ENCODE assay signal across 8 mouse cellular contexts in genomic region chr4:34616146-34616545, GRCm38 (mm10). TPM values are rescaled to one million over a fixed set of nuclear protein-coding genes. Genes with fewer than 3 reads are reported as not detected.
DNase-seq lines count a peak whose midpoint lies in the region; ATAC-seq lines count a peak whose summit lies in the region.

No protein-coding gene starts in this region.

- peaks cover 25% of the 10 kb centered on the region for H3K4me1 ChIP-seq in embryonic facial prominence, embryonic 15.5 days
- peaks cover 24% of the 10 kb centered on the region for H3K4me1 ChIP-seq in kidney, embryonic 16.5 days (ENCODE audit: insufficient read depth, low read length)
- H3K4me1 ChIP-seq in neural tube, embryonic 13.5 days (replicated peaks): peaks cover 26% of the 10 kb centered on the region

- peak overlapping the region; percentile 89 for H3K4me3 ChIP-seq in embryonic facial prominence, embryonic 15.5 days (replicated peaks)
- H3K4me3 ChIP-seq in kidney, embryonic 16.5 days (ENCODE audit: low read length): peak overlapping the region; percentile 77
- peak overlapping the region; percentile 81 for H3K4me3 ChIP-seq in neural tube, embryonic 13.5 days

- H3K9ac ChIP-seq in embryonic facial prominence, embryonic 15.5 days: no peak overlapping the region
- peak overlapping the region; percentile 86 for H3K9ac ChIP-seq in kidney, embryonic 16.5 days (replicated peaks; ENCODE audit: low read length)
- H3K9ac ChIP-seq in neural tube, embryonic 13.5 days: peak overlapping the region; percentile 86; the same call in 1 of the 2 replicates

- ATAC-seq in embryonic facial prominence, embryonic 15.5 days (ENCODE audit: insufficient number of reproducible peaks, low FRiP score, low TSS enrichment, low read depth): no peak
- no peak for ATAC-seq in kidney, embryonic 16.5 days (ENCODE audit: low FRiP score, low TSS enrichment)
- ATAC-seq in neural tube, embryonic 13.5 days (ENCODE audit: low read depth): no peak

- H3K36me3 ChIP-seq in embryonic facial prominence, embryonic 15.5 days: no peaks in the 10 kb centered on the region
- H3K36me3 ChIP-seq in kidney, embryonic 16.5 days (ENCODE audit: insufficient read depth, low read length): no peaks in the 10 kb centered on the region
- no peaks in the 10 kb centered on the region for H3K36me3 ChIP-seq in neural tube, embryonic 13.5 days

- no peaks in the 10 kb centered on the region for H3K27me3 ChIP-seq in embryonic facial prominence, embryonic 15.5 days
- no peaks in the 10 kb centered on the region for H3K27me3 ChIP-seq in kidney, embryonic 16.5 days (ENCODE audit: insufficient read depth, low read length)
- no peaks in the 10 kb centered on the region for H3K27me3 ChIP-seq in neural tube, embryonic 13.5 days

- H3K9me3 ChIP-seq in embryonic facial prominence, embryonic 15.5 days (replicated peaks): no peaks in the 10 kb centered on the region
- H3K9me3 ChIP-seq in kidney, embryonic 16.5 days (ENCODE audit: low read length): no peaks in the 10 kb centered on the region
- H3K9me3 ChIP-seq in neural tube, embryonic 13.5 days: no peaks in the 10 kb centered on the region

- 71% methylated on average over 8 of the region's 8 CpGs for WGBS in embryonic facial prominence, embryonic 15.5 days
- WGBS in kidney, embryonic 16.5 days: 51% methylated on average over 8 of the region's 8 CpGs
- WGBS in neural tube, embryonic 13.5 days: 47% methylated on average over 8 of the region's 8 CpGs

- DNase-seq in kidney, adult 8-10 months: peak; percentile 20 to 29
- no peak for DNase-seq in kidney, postnatal 10 days
- DNase-seq in layer of hippocampus, postnatal 36 days: no peak
- no peak for DNase-seq in thymus, postnatal 0 days (ENCODE audit: low spot score)
- DNase-seq in embryo, embryonic 11 days: no peak

- no peak overlapping the region for H3K27ac ChIP-seq in embryonic facial prominence, embryonic 15.5 days (replicated peaks)
- no peak overlapping the region for H3K27ac ChIP-seq in kidney, embryonic 16.5 days (ENCODE audit: low read length)
- no peak overlapping the region for H3K27ac ChIP-seq in neural tube, embryonic 13.5 days (replicated peaks)

- H3K4me2 ChIP-seq in embryonic facial prominence, embryonic 15.5 days (replicated peaks): peak overlapping the region; percentile 81
- H3K4me2 ChIP-seq in kidney, embryonic 16.5 days (replicated peaks; ENCODE audit: low read depth, low read length): peak overlapping the region; percentile 84
- peak overlapping the region; percentile 81 for H3K4me2 ChIP-seq in neural tube, embryonic 13.5 days

RNA-seq across cellular contexts. Expression of gene Rars2, which starts 1.4 kb away (rescaled TPM):
- polyA plus RNA-seq in embryonic facial prominence, embryonic 15.5 days (2015; fragmentation: Nextera tagmentation; extraction: Ambion mirVana): 53.6 and 60.7 TPM in 2 replicates
- 74.3 and 75.2 TPM in 2 replicates for polyA plus RNA-seq in kidney, embryonic 16.5 days (2015; fragmentation: Nextera tagmentation; extraction: Ambion mirVana)
- 61.4 and 64.3 TPM in 2 replicates for polyA plus RNA-seq in neural tube, embryonic 13.5 days (2015; fragmentation: Nextera tagmentation; extraction: Ambion mirVana)
- total RNA-seq in layer of hippocampus, postnatal 36 days (2021): 10 to 100 TPM; 26.4 to 28.8 TPM
- 51.5 and 52.9 TPM in 2 replicates for polyA plus RNA-seq in thymus, postnatal 0 days (2015; fragmentation: Nextera tagmentation; extraction: Ambion mirVana)

RNA-seq across cellular contexts. Expression of gene Orc3, which starts 1.4 kb away (rescaled TPM):
- 72.8 and 75.4 TPM in 2 replicates for polyA plus RNA-seq in embryonic facial prominence, embryonic 15.5 days (2015; fragmentation: Nextera tagmentation; extraction: Ambion mirVana)
- 90.7 and 91.0 TPM in 2 replicates for polyA plus RNA-seq in kidney, embryonic 16.5 days (2015; fragmentation: Nextera tagmentation; extraction: Ambion mirVana)
- polyA plus RNA-seq in neural tube, embryonic 13.5 days (2015; fragmentation: Nextera tagmentation; extraction: Ambion mirVana): 85.6 and 94.2 TPM in 2 replicates
- total RNA-seq in layer of hippocampus, postnatal 36 days (2021): 10 to 100 TPM; 51.2 to 55.0 TPM
- polyA plus RNA-seq in thymus, postnatal 0 days (2015; fragmentation: Nextera tagmentation; extraction: Ambion mirVana): 91.6 and 93.2 TPM in 2 replicates

Comparison
In these comparisons a context has a peak if more than half of its experiments do, and no peak if none do; other contexts are left out.
1. DNase-seq: peak in kidney, adult 8-10 months (2 of 2); none in kidney, postnatal 10 days (single experiment), layer of hippocampus, postnatal 36 days (0 of 2), thymus, postnatal 0 days (single experiment) and embryo, embryonic 11 days (single experiment).
2. Peak in every context shown above with its lines, with median percentiles within 50 percentile points of each other: H3K4me2 ChIP-seq and H3K4me3 ChIP-seq.